Mouse (Mus musculus) midbrain, embryonic 13.5 days (tissue): Measurements from ENCODE around the gene Arhgap33. TPM values are rescaled to one million over a fixed set of nuclear protein-coding genes. Genes with fewer than 3 reads are reported as not detected.

Experiments
- ATAC-seq: fragments of 200-750 bp; cut with Nextera tagmentation; 2 replicates; pipeline ENCODE4 v1.8.0; 2017; ENCODE audit warnings: mild to moderate bottlenecking, moderate TSS enrichment, moderate library complexity
- H3K27ac ChIP-seq: fragments of 300-500 bp; sonication (generic); 2 replicates; pipeline ENCODE4 v1.5.1; 2015; ENCODE audit warnings: inconsistent platforms, mild to moderate bottlenecking, moderate library complexity
- H3K27me3 ChIP-seq: fragments of 300-500 bp; sonication (generic); 2 replicates; pipeline ENCODE4 v1.6.1; 2015; ENCODE audit warnings: mild to moderate bottlenecking, inconsistent platforms
- H3K36me3 ChIP-seq: fragments of 300-500 bp; sonication (generic); 2 replicates; pipeline ENCODE4 v1.6.1; 2015; ENCODE audit warnings: mild to moderate bottlenecking, inconsistent platforms
- H3K4me1 ChIP-seq: fragments of 300-500 bp; sonication (generic); replicated peaks from 2 replicates; pipeline ENCODE4 v1.6.1; 2015; ENCODE audit warnings: inconsistent platforms
- H3K4me2 ChIP-seq: fragments of 300-500 bp; sonication (generic); replicated peaks from 2 replicates; pipeline ENCODE4 v1.6.1; 2015; ENCODE audit warnings: moderate library complexity, mild to moderate bottlenecking, inconsistent platforms
- H3K4me3 ChIP-seq: fragments of 300-500 bp; sonication (generic); replicated peaks from 2 replicates; pipeline ENCODE4 v1.5.1; 2015; ENCODE audit warnings: mild to moderate bottlenecking, inconsistent platforms
- H3K9ac ChIP-seq: fragments of 300-500 bp; sonication (generic); replicated peaks from 2 replicates; pipeline ENCODE4 v1.6.1; 2015; ENCODE audit warnings: mild to moderate bottlenecking, inconsistent platforms
- H3K9me3 ChIP-seq: fragments of 300-500 bp; sonication (generic); 2 replicates; pipeline ENCODE4 v1.6.1; 2016; ENCODE audit warnings: mild to moderate bottlenecking, inconsistent platforms
- WGBS: fragments of 180-500 bp; shearing (Covaris S2); methylation state at CpG from one replicate; pipeline ENCODE4 v1.1.7; 2015; 5-methylcytosine and 5-hydroxymethylcytosine counted together
- polyA plus RNA-seq: library from polyadenylated mRNA; unstranded; fragments of >200 nt; fragmentation: Nextera tagmentation; extraction: Ambion mirVana; gene quantifications from 2 replicates; pipeline ENCODE4 v1.2.1, GENCODE M21; 2015

Arhgap33 gene
- polyA plus RNA-seq, 1 experiment from 2014 or later: 114 TPM

- H3K36me3 ChIP-seq: peaks cover 42% of the 10 kb centered on the region
- peaks cover 21% of the 10 kb centered on the region for H3K4me1 ChIP-seq
Measured at GRCm38 (mm10) chr7:30551445-30552101, 16.7 kb upstream of the Arhgap33 start.

GRCm38 (mm10) chr7:30550603-30551002 is 15.7 kb upstream of the Arhgap33 start:
- 97% methylated on average over 1 of the region's 1 CpGs for WGBS
- peaks cover 8% of the 10 kb centered on the region; the same call in 1 of the 2 replicates for H3K27me3 ChIP-seq
- no peak overlapping the region for H3K4me2 ChIP-seq
- H3K4me1 ChIP-seq: peaks cover 21% of the 10 kb centered on the region
- H3K27ac ChIP-seq: no peak overlapping the region
- H3K36me3 ChIP-seq: peaks cover 40% of the 10 kb centered on the region
- no peak overlapping the region for H3K9ac ChIP-seq
- no peak overlapping the region for H3K4me3 ChIP-seq
- no peaks in the 10 kb centered on the region for H3K9me3 ChIP-seq
- ATAC-seq: no peak

More at GRCm38 (mm10) chr7:30551445-30552101, 16.7 kb upstream of the Arhgap33 start:
- no peaks in the 10 kb centered on the region for H3K9me3 ChIP-seq
- H3K4me3 ChIP-seq: peak overlapping the region; percentile 65
- peaks cover 8% of the 10 kb centered on the region; the same call in 1 of the 2 replicates for H3K27me3 ChIP-seq
- 3% methylated on average over 10 of the region's 10 CpGs for WGBS
- peak overlapping the region; percentile 67 for H3K9ac ChIP-seq
- peak overlapping the region; percentile 85 for H3K4me2 ChIP-seq
- ATAC-seq: peak; percentile 72
- H3K27ac ChIP-seq: peak overlapping the region; percentile 95

DNA sequence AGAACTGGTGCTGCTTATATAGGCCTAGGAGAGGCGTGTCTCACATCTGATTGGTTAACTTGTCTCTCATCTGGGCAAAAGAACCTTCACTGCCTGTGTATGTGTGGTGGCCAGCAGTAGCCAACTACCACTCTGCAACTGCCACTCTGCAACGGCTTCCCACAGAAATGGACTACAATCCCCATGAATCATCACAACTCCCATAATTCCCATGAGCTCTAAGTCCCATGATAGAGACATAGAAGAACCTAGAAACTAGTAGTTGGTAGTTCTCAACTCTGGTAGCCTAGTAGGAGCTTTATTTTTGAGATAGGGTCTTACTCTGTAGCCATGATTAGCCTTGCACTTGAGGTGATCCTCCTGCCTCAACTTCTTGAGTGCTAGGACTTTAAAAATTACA is 15.0 kb upstream of the Arhgap33 start:
- H3K9ac ChIP-seq: no peak overlapping the region
- H3K36me3 ChIP-seq: peaks cover 32% of the 10 kb centered on the region
- no peak overlapping the region for H3K4me3 ChIP-seq
- no peaks in the 10 kb centered on the region for H3K9me3 ChIP-seq
- WGBS: 95% methylated on average over 2 of the region's 2 CpGs
- no peak for ATAC-seq
- no peak overlapping the region for H3K27ac ChIP-seq
- H3K4me1 ChIP-seq: peaks cover 21% of the 10 kb centered on the region
- peaks cover 8% of the 10 kb centered on the region; the same call in 1 of the 2 replicates for H3K27me3 ChIP-seq
- H3K4me2 ChIP-seq: no peak overlapping the region

DNA sequence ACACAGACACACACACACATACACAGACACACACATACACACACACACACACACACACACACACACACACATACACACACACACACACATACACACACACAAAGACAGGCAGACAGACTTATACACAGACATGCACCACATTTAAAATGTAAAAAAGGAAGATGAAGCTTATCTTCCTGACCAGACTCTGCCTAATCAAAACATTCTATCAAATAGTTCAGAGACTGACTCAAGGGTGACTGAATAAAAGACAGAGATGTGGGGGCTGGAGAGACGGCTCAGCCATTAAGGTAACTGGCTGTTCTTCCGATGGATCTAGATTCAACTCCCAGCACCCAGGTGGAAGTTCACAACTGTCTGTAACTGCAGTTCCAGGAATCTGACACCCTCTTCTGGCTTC is 9.5 kb upstream of the Arhgap33 start:
- H3K27me3 ChIP-seq: no peaks in the 10 kb centered on the region
- no peak for ATAC-seq
- H3K36me3 ChIP-seq: peaks cover 52% of the 10 kb centered on the region
- H3K9me3 ChIP-seq: no peaks in the 10 kb centered on the region
- H3K4me1 ChIP-seq: no peaks in the 10 kb centered on the region
- no peak overlapping the region for H3K27ac ChIP-seq
- H3K9ac ChIP-seq: 0 out of 2 replicates have a peak overlapping the region, but pooled peaks have one; percentile 10
- H3K4me2 ChIP-seq: no peak overlapping the region
- 88% methylated on average over 2 of the region's 2 CpGs for WGBS
- H3K4me3 ChIP-seq: no peak overlapping the region

DNA sequence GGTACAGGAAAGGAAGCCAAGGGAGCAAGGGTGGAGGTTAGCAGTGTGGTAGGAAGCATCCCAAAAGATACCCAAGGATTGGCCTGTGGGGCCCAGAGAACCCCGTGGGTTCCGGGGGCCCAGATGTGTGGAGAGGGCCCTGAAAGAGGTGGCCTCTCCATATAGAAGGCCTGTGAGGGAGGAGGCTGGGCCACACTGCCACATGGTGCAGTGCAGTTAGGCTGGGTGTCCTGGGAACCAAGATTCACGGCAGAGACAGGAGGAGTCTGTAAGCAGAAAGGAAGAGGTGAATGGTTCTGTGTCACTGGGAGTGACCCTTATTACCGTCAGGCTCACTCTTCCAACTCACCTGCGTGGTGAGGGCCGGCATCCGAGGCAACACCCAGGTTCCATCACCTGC is 5.7 kb upstream of the Arhgap33 start:
- Histone ChIP-seq H3K4me1 (peaks cover 5% of the 10 kb centered on the region), H3K9ac (no peak overlapping the region), H3K27ac (no peak overlapping the region), H3K27me3 (no peaks in the 10 kb centered on the region), H3K4me3 (no peak overlapping the region), H3K9me3 (no peaks in the 10 kb centered on the region), H3K36me3 (peaks cover 36% of the 10 kb centered on the region), H3K4me2 (no peak overlapping the region)
- ATAC-seq: no peak
- 95% methylated on average over 7 of the region's 7 CpGs for WGBS

DNA sequence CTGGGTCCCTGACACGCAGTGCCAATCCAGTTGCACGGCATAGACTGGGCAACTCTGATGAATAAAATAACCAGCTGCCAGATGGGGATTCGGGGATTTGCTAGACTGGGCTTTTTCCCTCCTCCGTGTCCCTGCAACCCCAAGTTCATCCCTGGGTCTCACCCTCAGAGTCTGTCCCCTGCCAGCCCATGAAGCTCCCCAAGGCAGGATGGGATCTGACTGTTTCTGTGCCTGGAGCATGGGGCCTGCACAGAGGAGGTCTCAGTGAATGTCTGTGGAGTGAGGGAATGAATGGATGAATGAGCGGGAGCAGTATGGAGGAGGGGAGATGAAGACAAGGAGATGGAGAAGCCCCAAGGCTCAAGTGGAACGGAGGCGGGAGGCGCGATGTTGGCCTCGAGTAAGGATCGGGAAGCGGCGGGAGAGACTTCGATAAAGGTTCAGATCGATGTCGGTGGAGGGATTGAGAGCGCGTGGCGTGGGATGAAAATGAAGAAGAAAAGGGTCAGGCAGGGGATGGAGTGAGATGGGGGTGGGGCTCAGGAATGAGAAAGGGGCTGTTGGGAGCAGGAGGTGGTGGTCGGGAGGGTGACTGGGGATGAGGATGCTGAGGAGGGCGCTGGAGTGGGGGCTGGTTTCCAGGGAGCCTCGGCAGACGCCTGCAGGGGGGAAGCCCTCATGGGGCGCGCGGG is 773 bp downstream of the Arhgap33 start:
- Histone ChIP-seq H3K4me1 (peaks cover 43% of the 10 kb centered on the region), H3K4me2 (peak overlapping the region; percentile 94), H3K36me3 (peaks cover 46% of the 10 kb centered on the region), H3K4me3 (peak overlapping the region; percentile 83), H3K27me3 (no peaks in the 10 kb centered on the region), H3K9me3 (no peaks in the 10 kb centered on the region), H3K9ac (peak overlapping the region; percentile 93), H3K27ac (peak overlapping the region; percentile 96)
- WGBS: 3% methylated on average over 23 of the region's 26 CpGs
- ATAC-seq: peak; percentile 55

GRCm38 (mm10) chr7:30532931-30533330 is 1.9 kb downstream of the Arhgap33 start:
- 0 out of 2 replicates have a peak, but pooled peaks have one; percentile 2 for ATAC-seq
- WGBS: 7% methylated on average over 8 of the region's 8 CpGs
- Histone ChIP-seq H3K36me3 (peaks cover 52% of the 10 kb centered on the region), H3K9ac (peak overlapping the region; percentile 93), H3K27me3 (no peaks in the 10 kb centered on the region), H3K4me1 (peaks cover 43% of the 10 kb centered on the region), H3K4me2 (peak overlapping the region; percentile 94), H3K9me3 (no peaks in the 10 kb centered on the region), H3K4me3 (peak overlapping the region; percentile 83), H3K27ac (peak overlapping the region; percentile 56; the same call in 1 of the 2 replicates)

- Histone ChIP-seq H3K36me3 (peaks cover 68% of the 10 kb centered on the region), H3K4me3 (0 out of 2 replicates have a peak overlapping the region, but pooled peaks have one; percentile 83), H3K4me1 (peaks cover 51% of the 10 kb centered on the region), H3K27me3 (no peaks in the 10 kb centered on the region), H3K4me2 (peak overlapping the region; percentile 94), H3K27ac (0 out of 2 replicates have a peak overlapping the region, but pooled peaks have one; percentile 5), H3K9ac (peak overlapping the region; percentile 93), H3K9me3 (no peaks in the 10 kb centered on the region)
- no peak for ATAC-seq
- 91% methylated on average over 9 of the region's 9 CpGs for whole genome bisulfite sequencing
Measured at GRCm38 (mm10) chr7:30531291-30531815, 3.5 kb downstream of the Arhgap33 start.

DNA sequence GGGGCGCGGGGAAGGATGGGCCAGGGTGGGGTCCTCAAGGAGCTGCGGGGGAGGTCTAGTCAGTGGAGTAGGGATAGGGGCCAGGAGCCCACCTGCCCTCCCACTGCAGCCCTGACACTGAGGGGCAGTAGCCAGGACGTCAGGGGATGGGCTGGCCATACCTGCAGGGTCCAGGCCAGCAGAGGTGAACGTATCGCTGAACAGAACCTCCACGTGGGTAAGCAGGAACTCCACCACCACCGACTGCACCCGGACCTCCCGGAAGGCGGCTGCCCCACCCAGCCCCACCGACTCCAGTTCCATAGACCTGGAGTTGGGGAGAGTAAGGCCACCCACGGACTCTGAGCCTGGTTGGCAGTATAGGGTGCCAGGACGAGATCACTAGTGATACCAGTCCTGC is 7.9 kb downstream of the Arhgap33 start:
- no peak; the same call in 1 of the 2 replicates for ATAC-seq
- 83% methylated on average over 14 of the region's 14 CpGs for WGBS
- H3K27ac ChIP-seq: no peak overlapping the region
- no peak overlapping the region for H3K4me3 ChIP-seq
- H3K4me2 ChIP-seq: no peak overlapping the region
- peaks cover 98% of the 10 kb centered on the region for H3K36me3 ChIP-seq
- peak overlapping the region; percentile 53 for H3K9ac ChIP-seq
- H3K27me3 ChIP-seq: no peaks in the 10 kb centered on the region
- H3K4me1 ChIP-seq: peaks cover 35% of the 10 kb centered on the region
- no peaks in the 10 kb centered on the region for H3K9me3 ChIP-seq

DNA sequence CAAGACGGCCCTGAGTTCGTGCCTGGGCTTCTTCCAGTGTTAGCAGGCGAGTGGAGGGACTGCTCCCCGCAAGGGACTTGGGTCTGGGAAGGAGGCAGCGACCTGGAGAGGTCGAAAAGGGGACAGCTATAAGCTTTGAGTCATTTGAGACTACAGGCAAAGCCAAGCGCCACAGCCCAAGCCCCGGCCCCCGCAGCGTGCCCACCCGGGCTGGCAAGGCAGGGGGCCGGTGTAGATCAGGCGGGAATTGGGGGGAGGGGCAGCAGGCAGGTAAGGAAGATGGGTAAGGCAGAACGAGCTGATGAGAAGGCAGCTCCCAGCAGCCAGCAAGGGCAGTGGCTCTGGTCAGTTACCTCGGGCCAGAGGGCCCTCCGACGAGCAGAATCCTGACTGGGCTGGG is 8.5 kb downstream of the Arhgap33 start:
- no peaks in the 10 kb centered on the region for H3K27me3 ChIP-seq
- H3K36me3 ChIP-seq: peaks cover 92% of the 10 kb centered on the region
- H3K27ac ChIP-seq: no peak overlapping the region
- no peak overlapping the region for H3K4me2 ChIP-seq
- no peak overlapping the region for H3K4me3 ChIP-seq
- no peak for ATAC-seq
- H3K4me1 ChIP-seq: peaks cover 29% of the 10 kb centered on the region
- no peaks in the 10 kb centered on the region for H3K9me3 ChIP-seq
- 31% methylated on average over 17 of the region's 17 CpGs for WGBS
- H3K9ac ChIP-seq: peak overlapping the region; percentile 53

DNA sequence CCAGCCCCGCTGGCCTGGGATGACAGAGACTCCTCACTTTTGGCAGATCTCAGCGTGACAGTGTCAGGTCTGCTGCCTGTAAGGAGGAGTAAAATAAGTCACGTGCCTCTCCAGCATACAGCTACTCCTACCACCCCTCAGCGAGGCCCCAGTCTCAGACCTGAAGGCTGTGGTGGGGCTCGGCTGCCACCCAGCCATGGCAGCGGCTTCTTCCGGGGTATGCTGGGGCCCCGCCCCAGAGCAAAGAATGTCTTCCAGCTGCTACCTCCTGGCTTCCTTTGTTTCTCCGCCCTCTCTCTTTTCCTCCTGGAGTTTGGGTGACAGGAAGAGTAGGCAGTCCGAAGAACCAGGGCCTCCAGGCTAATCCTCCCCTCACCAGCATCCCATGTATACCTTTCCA is 8.9 kb downstream of the Arhgap33 start:
- Histone ChIP-seq H3K36me3 (peaks cover 87% of the 10 kb centered on the region), H3K27me3 (no peaks in the 10 kb centered on the region), H3K4me2 (no peak overlapping the region), H3K4me3 (no peak overlapping the region), H3K27ac (no peak overlapping the region), H3K9me3 (no peaks in the 10 kb centered on the region), H3K9ac (no peak overlapping the region; the same call in 1 of the 2 replicates), H3K4me1 (peaks cover 25% of the 10 kb centered on the region)
- WGBS: 36% methylated on average over 10 of the region's 10 CpGs
- ATAC-seq: no peak

GRCm38 (mm10) chr7:30524487-30524886 is 10.4 kb downstream of the Arhgap33 start:
- ATAC-seq: no peak
- no peak overlapping the region for H3K9ac ChIP-seq

More at GRCm38 (mm10) chr7:30524487-30524886, 10.4 kb downstream of the Arhgap33 start:
- no peak overlapping the region for H3K4me2 ChIP-seq
- H3K4me1 ChIP-seq: peaks cover 30% of the 10 kb centered on the region
- peaks cover 73% of the 10 kb centered on the region for H3K36me3 ChIP-seq
- no peaks in the 10 kb centered on the region for H3K9me3 ChIP-seq
- no peak overlapping the region for H3K27ac ChIP-seq
- 84% methylated on average over 6 of the region's 6 CpGs for WGBS
- H3K4me3 ChIP-seq: no peak overlapping the region
- H3K27me3 ChIP-seq: no peaks in the 10 kb centered on the region
